Mouse (Mus musculus) midbrain, postnatal 0 days (tissue): ENCODE measurements around the gene Sec14l1. TPM values are rescaled to one million over a fixed set of nuclear protein-coding genes. Genes with fewer than 3 reads are reported as not detected.
A peak's percentile ranks its signal among the peaks of the same experiment; 100 is the strongest.
"Not testable (repeated sequence)": the region's sequence is repeated elsewhere in the genome, so short reads cannot be mapped to it uniquely, and the experiment has no call there.

ENCODE experiments used
- ATAC-seq: fragments of 200-750 bp; cut with Nextera tagmentation; 2 replicates; pipeline ENCODE4 v1.8.0; 2017; ENCODE audit warnings: moderate number of reproducible peaks, mild to moderate bottlenecking, moderate TSS enrichment, moderate library complexity; ENCODE audit not compliant: low FRiP score
- DNase-seq: peaks from one replicate; pipeline ENCODE4 v3.0.0-alpha.2; 2015; ENCODE audit warnings: low spot score
- H3K27ac ChIP-seq: fragments of 300-500 bp; sonication (generic); 2 replicates; pipeline ENCODE4 v1.5.1; 2014; ENCODE audit warnings: low read depth, mild to moderate bottlenecking, low read length, mixed read lengths
- H3K27me3 ChIP-seq: fragments of 300-500 bp; sonication (generic); 2 replicates; pipeline ENCODE4 v1.6.1; 2014; ENCODE audit warnings: low read length, control low read depth, mixed read lengths; ENCODE audit not compliant: insufficient read depth
- H3K36me3 ChIP-seq: fragments of 300-500 bp; sonication (generic); 2 replicates; pipeline ENCODE4 v1.6.1; 2014; ENCODE audit warnings: low read length, control low read depth, mixed read lengths; ENCODE audit not compliant: insufficient read depth
- H3K4me1 ChIP-seq: fragments of 300-500 bp; sonication (generic); 2 replicates; pipeline ENCODE4 v1.6.1; 2014; ENCODE audit warnings: mild to moderate bottlenecking, control low read depth, antibody characterized with exemption, low read length, mixed read lengths; ENCODE audit not compliant: insufficient read depth
- H3K4me2 ChIP-seq: fragments of 300-500 bp; sonication (generic); 2 replicates; pipeline ENCODE4 v1.6.1; 2014; ENCODE audit warnings: low read depth, mild to moderate bottlenecking, low read length, mixed read lengths; ENCODE audit not compliant: poor library complexity, severe bottlenecking
- H3K4me3 ChIP-seq: fragments of 300-500 bp; sonication (generic); 2 replicates; pipeline ENCODE4 v1.5.1; 2014; ENCODE audit warnings: low read depth, mild to moderate bottlenecking, low read length, moderate library complexity
- H3K9ac ChIP-seq: fragments of 300-500 bp; sonication (generic); replicated peaks from 2 replicates; pipeline ENCODE4 v1.6.1; 2014; ENCODE audit warnings: mild to moderate bottlenecking, low read length, moderate library complexity, mixed read lengths; ENCODE audit not compliant: poor library complexity, severe bottlenecking
- H3K9me3 ChIP-seq: fragments of 300-500 bp; sonication (generic); 2 replicates; pipeline ENCODE4 v1.6.1; 2016; ENCODE audit warnings: low read length, control low read depth
- CTCF ChIP-seq: IDR thresholded peaks from 2 replicates; pipeline ENCODE4 v1.5.1; 2016; ENCODE audit warnings: antibody characterized with exemption, mild to moderate bottlenecking
- WGBS: fragments of 180-500 bp; shearing (Covaris S2); extraction: QIAGEN DNeasy Blood & Tissue Kit; methylation state at CpG from one replicate; pipeline ENCODE4 v1.1.7; 2014; 5-methylcytosine and 5-hydroxymethylcytosine counted together
- polyA plus RNA-seq: library from polyadenylated mRNA; unstranded; fragments of >200 nt; fragmentation: Nextera tagmentation; extraction: Ambion mirVana; gene quantifications from 2 replicates; pipeline ENCODE4 v1.2.1, GENCODE M21; 2015
- total RNA-seq: library from RNA; depleted of rRNA; stranded (reverse); fragments of >200 nt; gene quantifications from 2 replicates; pipeline ENCODE4 v1.2.3, GENCODE M21; 2014

Sec14l1 gene
- total and polyA plus RNA-seq, 2 experiments from 2014 or later, result 49.2 to 71.1 TPM

DNA sequence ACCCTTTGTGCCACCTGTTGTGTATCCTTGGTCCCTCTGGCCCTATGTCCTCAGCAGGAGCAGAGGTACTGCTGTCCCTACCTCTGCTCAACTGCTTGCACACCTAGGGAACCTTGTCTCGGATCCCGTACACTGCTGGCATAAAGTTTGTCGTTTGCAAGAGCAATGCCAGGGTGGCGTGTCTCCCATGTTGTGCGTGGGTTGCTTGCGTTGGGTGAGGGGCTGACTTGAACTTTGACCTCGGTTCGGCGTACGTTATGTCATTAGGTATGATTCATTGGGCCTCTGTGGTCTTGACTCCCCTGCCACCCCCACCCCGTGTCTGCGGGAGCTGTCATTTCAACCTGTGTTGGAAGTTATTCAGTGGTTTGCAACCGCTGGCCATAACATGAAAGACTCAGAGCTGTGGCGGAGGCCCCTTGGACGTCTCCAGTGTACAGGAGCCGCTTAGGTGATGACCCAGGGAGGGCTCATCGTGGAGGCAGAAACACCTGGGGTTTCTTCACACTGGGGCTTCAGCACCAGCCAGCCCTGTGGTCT, 35.2 kb upstream of the Sec14l1 start:
- H3K27me3 ChIP-seq, result no peaks in the 10 kb centered on the region
- no peak for TF ChIP-seq CTCF
- H3K4me1 ChIP-seq, result 0 out of 2 replicates have a peak, but pooled peaks cover 3% of the 10 kb centered on the region
- DNase-seq (no peak), ATAC-seq (no peak)
- no peak overlapping the region for H3K27ac ChIP-seq
- H3K4me3 ChIP-seq, result no peak overlapping the region
- H3K9me3 ChIP-seq, result no peaks in the 10 kb centered on the region
- no peak overlapping the region for H3K4me2 ChIP-seq
- peaks cover 27% of the 10 kb centered on the region for H3K36me3 ChIP-seq
- WGBS, result 92% methylated on average over 17 of the region's 17 CpGs
- no peak overlapping the region for H3K9ac ChIP-seq

DNA sequence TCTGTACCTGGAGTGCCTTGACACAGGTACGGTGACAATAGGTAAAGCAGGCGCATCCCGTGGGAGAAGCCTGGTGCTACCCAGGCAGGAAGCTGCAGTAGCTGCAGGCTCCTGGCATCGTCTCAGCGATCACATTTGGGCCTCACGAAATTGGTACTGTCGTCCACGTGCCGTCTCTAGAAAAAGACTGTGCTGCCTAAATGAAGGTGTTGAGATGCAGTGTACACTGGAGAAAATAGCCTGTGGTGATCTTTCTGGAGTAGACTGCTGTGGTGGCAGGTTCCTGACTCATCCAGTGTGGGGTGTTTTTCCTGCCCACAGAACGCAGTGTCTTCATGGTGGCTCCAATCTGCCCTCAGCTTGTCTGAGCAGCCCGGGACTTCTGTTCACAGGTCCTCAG, 34.8 kb upstream of the Sec14l1 start:
- Histone ChIP-seq H3K27me3 (no peaks in the 10 kb centered on the region), H3K4me3 (no peak overlapping the region), H3K9me3 (no peaks in the 10 kb centered on the region), H3K36me3 (peaks cover 27% of the 10 kb centered on the region), H3K4me1 (0 out of 2 replicates have a peak, but pooled peaks cover 3% of the 10 kb centered on the region), H3K4me2 (no peak overlapping the region), H3K9ac (no peak overlapping the region), H3K27ac (no peak overlapping the region)
- WGBS, result 92% methylated on average over 11 of the region's 11 CpGs
- no peak for TF ChIP-seq CTCF
- ATAC-seq (no peak), DNase-seq (no peak)

DNA sequence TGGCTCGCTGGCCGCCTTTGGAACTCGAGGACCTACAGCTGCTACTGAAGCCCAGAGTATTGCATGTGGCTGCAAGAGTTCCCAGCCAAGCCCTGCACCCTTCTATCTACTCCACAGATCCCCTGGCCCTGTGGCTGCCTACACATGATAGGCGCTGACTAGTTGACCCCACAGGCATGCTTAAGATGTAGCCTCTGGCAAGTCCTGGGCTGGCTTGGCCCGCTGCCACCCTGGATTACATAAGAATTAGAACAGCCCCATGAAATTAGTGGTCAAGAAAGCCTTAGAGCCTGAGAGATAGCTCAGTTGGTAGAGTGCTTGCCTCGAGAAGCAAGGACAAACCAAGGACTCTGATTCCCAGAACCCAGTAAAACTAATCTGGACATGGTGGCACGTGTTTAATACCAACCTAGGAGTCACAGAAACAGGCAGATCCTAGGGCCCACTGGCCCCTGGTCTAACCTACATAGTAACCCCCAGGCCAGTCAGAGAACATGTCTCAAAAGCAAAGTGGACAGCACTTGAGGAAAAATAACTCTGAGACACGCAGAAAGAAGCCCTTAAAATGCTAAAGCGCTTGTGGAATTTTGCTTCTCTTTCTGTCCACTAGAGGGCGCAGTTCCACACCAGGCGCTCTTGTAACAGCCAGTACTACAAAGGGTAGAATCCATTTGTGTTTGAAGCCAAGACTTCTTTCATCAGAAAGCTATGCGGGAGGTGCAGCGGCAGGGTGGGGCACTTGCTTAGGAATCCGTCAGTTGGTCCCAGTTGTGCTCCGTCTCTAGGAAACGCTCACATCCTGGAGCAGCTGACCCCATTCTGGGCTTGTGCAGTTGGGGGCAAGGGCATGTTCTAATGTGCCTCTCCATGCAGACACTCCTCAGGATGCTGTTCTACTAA, 33.6 kb upstream of the Sec14l1 start:
- TF ChIP-seq CTCF, result peak; percentile 97
- no peaks in the 10 kb centered on the region for H3K9me3 ChIP-seq
- DNase-seq (peak; percentile 88), ATAC-seq (peak; percentile 59)
- H3K27ac ChIP-seq, result peak overlapping the region; percentile 43; the same call in 1 of the 2 replicates
- no peaks in the 10 kb centered on the region for H3K27me3 ChIP-seq
- peaks cover 27% of the 10 kb centered on the region for H3K36me3 ChIP-seq
- no peak overlapping the region for H3K4me3 ChIP-seq
- no peak overlapping the region for H3K9ac ChIP-seq
- peak overlapping the region; percentile 21; the same call in 1 of the 2 replicates for H3K4me2 ChIP-seq
- WGBS, result 27% methylated on average over 16 of the region's 16 CpGs
- no peaks in the 10 kb centered on the region for H3K4me1 ChIP-seq

DNA sequence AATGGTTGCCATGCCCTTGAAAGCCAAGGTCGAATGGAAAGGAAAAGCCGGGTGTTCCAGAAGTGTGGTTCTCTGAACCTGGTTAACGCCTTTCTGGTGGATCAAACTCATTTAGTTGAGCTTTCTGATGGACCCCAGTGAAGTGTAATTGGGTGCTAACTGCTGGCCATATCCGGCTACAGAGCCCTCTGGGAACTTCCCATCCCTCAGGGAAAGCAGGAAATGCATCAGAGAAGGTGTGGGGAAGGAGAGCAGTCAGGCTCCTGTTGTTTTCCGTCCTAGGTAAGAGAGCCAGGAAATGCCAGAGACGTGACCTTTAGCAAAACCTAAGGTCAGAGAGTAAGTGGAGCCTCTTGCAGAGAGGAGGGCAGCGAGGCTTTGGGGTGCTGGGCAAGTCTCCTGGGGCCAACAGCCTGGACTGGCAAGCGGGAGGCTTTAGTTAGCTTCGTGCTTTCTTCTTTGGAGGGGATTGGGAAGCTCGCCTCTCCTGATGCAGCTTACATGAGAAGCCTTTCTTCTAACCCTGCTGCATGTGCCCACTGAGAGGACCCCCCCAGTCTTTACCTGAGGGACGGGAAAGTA, 32.5 kb upstream of the Sec14l1 start:
- WGBS, result 81% methylated on average over 11 of the region's 11 CpGs
- Histone ChIP-seq H3K36me3 (peaks cover 27% of the 10 kb centered on the region), H3K4me3 (no peak overlapping the region), H3K9me3 (no peaks in the 10 kb centered on the region), H3K27me3 (no peaks in the 10 kb centered on the region), H3K27ac (peak overlapping the region; percentile 13; the same call in 1 of the 2 replicates), H3K4me2 (no peak overlapping the region), H3K9ac (no peak overlapping the region), H3K4me1 (no peaks in the 10 kb centered on the region)
- DNase-seq, result no peak
- no peak for TF ChIP-seq CTCF
- no peak for ATAC-seq

DNA sequence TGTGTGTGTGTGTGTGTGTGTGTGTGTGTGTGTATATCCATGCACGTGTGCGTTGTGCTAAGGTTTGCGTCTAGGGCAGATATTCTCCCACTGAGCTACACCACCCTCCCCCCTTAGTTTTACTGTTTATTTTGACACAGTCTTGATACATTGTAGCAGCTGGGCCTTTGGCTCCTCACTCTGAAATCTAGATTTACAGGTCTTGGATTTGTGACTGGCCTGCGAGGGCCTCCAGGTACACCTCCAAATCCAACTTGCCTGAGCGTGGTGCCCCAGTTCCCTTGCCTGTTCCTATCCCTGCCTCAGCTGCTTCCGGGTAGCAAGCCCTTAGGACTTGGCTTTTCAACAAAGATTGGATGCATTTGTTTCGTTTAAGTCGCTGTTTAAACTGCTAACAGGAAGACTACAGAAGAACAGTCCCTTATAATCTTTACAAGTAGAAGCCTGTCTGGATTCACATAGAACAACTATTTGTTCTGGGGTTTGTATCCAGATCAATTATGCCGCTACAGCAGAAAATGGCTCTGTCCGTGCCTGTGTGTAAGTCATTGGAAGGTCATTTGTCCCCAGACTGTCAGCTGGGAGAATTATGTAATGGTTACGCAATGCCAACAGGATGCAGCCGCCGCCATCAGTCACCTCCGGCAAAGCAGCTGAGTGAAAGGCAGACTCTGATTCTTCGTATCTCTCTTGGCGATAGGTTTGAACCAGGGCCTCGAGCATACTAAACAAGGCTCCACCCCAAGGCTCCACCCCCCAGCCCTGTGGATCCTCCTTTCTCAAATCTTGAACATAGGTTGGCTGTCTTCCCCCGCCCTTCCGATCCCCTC, 31.7 kb upstream of the Sec14l1 start:
- H3K9me3 ChIP-seq, result no peaks in the 10 kb centered on the region
- H3K4me2 ChIP-seq, result no peak overlapping the region
- TF ChIP-seq CTCF, result no peak
- H3K27ac ChIP-seq, result no peak overlapping the region; the same call in 1 of the 2 replicates
- 86% methylated on average over 19 of the region's 19 CpGs for WGBS
- no peaks in the 10 kb centered on the region for H3K27me3 ChIP-seq
- peaks cover 23% of the 10 kb centered on the region for H3K36me3 ChIP-seq
- no peaks in the 10 kb centered on the region for H3K4me1 ChIP-seq
- no peak overlapping the region for H3K9ac ChIP-seq
- no peak for ATAC-seq
- H3K4me3 ChIP-seq, result no peak overlapping the region
- DNase-seq, result no peak

DNA sequence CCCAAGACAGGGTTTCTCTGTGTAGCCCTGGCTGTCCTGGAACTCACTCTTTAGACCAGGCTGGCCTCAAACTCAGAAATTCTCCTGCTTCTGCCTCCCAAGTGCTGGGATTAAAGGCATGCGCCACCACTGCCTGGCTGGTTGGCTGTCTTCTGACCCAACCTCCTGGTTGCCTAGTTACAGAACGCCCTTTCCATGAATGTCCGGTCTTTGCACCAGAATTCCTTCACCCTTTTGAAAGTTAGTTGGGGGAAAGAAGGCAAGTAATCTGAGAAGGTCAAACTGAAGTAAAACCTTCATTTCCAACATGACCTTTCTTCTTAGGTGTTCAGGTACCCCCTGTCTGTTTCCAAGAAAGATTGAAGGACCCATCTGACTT, 31.1 kb upstream of the Sec14l1 start:
- DNase-seq, H3K27me3 ChIP-seq, H3K4me1 ChIP-seq, H3K4me2 ChIP-seq, ATAC-seq, H3K27ac ChIP-seq, H3K9me3 ChIP-seq, H3K9ac ChIP-seq, H3K4me3 ChIP-seq: not testable (repeated sequence)
- H3K36me3 ChIP-seq, result 0 out of 2 replicates have a peak, but pooled peaks cover 18% of the 10 kb centered on the region
- 90% methylated on average over 3 of the region's 3 CpGs for WGBS
